Mouse (Mus musculus) midbrain, embryonic 15.5 days (tissue): Measurements from ENCODE around the gene Lime1. TPM values are rescaled to one million over a fixed set of nuclear protein-coding genes. Genes with fewer than 3 reads are reported as not detected.

ENCODE experiments used
- ATAC-seq: fragments of 200-750 bp; cut with Nextera tagmentation; replicated peaks from 2 replicates; pipeline ENCODE4 v1.8.0; 2017; ENCODE audit warnings: moderate TSS enrichment
- H3K27ac ChIP-seq: fragments of 300-500 bp; sonication (generic); 2 replicates; pipeline ENCODE4 v1.5.1; 2015; ENCODE audit warnings: mild to moderate bottlenecking, inconsistent platforms
- H3K27me3 ChIP-seq: fragments of 300-500 bp; sonication (generic); replicated peaks from 2 replicates; pipeline ENCODE4 v1.6.1; 2015; ENCODE audit warnings: inconsistent platforms
- H3K36me3 ChIP-seq: fragments of 300-500 bp; sonication (generic); replicated peaks from 2 replicates; pipeline ENCODE4 v1.6.1; 2015; ENCODE audit warnings: inconsistent platforms
- H3K4me1 ChIP-seq: fragments of 300-500 bp; sonication (generic); 2 replicates; pipeline ENCODE4 v1.6.1; 2015; ENCODE audit warnings: inconsistent platforms
- H3K4me2 ChIP-seq: fragments of 300-500 bp; sonication (generic); 2 replicates; pipeline ENCODE4 v1.6.1; 2015; ENCODE audit warnings: inconsistent platforms, mild to moderate bottlenecking, moderate library complexity
- H3K4me3 ChIP-seq: fragments of 300-500 bp; sonication (generic); 2 replicates; pipeline ENCODE4 v1.5.1; 2015; ENCODE audit warnings: mild to moderate bottlenecking, inconsistent platforms
- H3K9ac ChIP-seq: fragments of 300-500 bp; sonication (generic); 2 replicates; pipeline ENCODE4 v1.6.1; 2015; ENCODE audit warnings: mild to moderate bottlenecking, inconsistent platforms
- H3K9me3 ChIP-seq: fragments of 300-500 bp; sonication (generic); 2 replicates; pipeline ENCODE4 v1.6.1; 2016; ENCODE audit warnings: inconsistent platforms
- WGBS: fragments of 180-500 bp; shearing (Covaris S2); methylation state at CpG from one replicate; pipeline ENCODE4 v1.1.7; 2015; ENCODE audit warnings: mixed read lengths; 5-methylcytosine and 5-hydroxymethylcytosine counted together
- polyA plus RNA-seq: library from polyadenylated mRNA; unstranded; fragments of >200 nt; fragmentation: Nextera tagmentation; extraction: Ambion mirVana; gene quantifications from 2 replicates; pipeline ENCODE4 v1.2.1, GENCODE M21; 2015

Gene Lime1
- polyA plus RNA-seq, 1 experiment from 2014 or later = 71.4 TPM

DNA sequence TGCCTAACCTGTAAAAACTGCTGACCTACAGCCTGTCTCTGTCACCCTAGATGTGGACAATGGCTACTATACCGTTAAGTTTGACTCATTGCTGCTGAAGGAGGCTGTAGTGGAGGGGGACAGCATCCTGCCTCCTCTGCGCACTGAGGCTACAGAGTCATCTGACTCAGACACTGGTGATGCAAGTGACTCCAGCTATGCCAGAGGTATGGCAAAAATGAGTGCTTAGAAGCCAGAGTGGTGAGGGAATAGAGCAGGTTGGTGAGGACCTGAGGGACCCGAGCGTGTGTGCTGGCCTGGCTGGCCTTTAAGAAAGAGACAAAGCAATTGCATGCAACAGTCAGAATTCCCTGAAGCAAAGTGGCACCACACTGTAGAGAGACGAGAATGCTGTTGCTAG, 1.2 kb upstream of the Lime1 start:
- peaks cover 43% of the 10 kb centered on the region for H3K36me3 ChIP-seq
- no peak overlapping the region for H3K27ac ChIP-seq
- H3K27me3 ChIP-seq = no peaks in the 10 kb centered on the region
- ATAC-seq = no peak
- H3K9me3 ChIP-seq = no peaks in the 10 kb centered on the region
- no peak overlapping the region for H3K4me3 ChIP-seq
- 94% methylated on average over 5 of the region's 5 CpGs for WGBS
- no peaks in the 10 kb centered on the region for H3K4me1 ChIP-seq
- H3K4me2 ChIP-seq = no peak overlapping the region
- H3K9ac ChIP-seq = no peak overlapping the region

- no peak for ATAC-seq
- no peak overlapping the region for H3K4me2 ChIP-seq
- H3K4me3 ChIP-seq = no peak overlapping the region
- H3K9ac ChIP-seq = no peak overlapping the region
- H3K9me3 ChIP-seq = no peaks in the 10 kb centered on the region
- H3K4me1 ChIP-seq = no peaks in the 10 kb centered on the region
- no peak overlapping the region for H3K27ac ChIP-seq
- no peaks in the 10 kb centered on the region for H3K27me3 ChIP-seq
- 83% methylated on average over 5 of the region's 5 CpGs for WGBS
- H3K36me3 ChIP-seq = peaks cover 43% of the 10 kb centered on the region
Measured at GRCm38 (mm10) chr2:181380251-181380650, 373 bp downstream of the Lime1 start.

- Histone ChIP-seq H3K9me3 (no peaks in the 10 kb centered on the region), H3K27ac (no peak overlapping the region), H3K27me3 (no peaks in the 10 kb centered on the region), H3K4me3 (no peak overlapping the region), H3K36me3 (peaks cover 46% of the 10 kb centered on the region), H3K4me1 (no peaks in the 10 kb centered on the region), H3K4me2 (no peak overlapping the region), H3K9ac (no peak overlapping the region)
- ATAC-seq = no peak
- WGBS = 94% methylated on average over 5 of the region's 5 CpGs
Measured at GRCm38 (mm10) chr2:181381107-181381506, 1.2 kb downstream of the Lime1 start.

DNA sequence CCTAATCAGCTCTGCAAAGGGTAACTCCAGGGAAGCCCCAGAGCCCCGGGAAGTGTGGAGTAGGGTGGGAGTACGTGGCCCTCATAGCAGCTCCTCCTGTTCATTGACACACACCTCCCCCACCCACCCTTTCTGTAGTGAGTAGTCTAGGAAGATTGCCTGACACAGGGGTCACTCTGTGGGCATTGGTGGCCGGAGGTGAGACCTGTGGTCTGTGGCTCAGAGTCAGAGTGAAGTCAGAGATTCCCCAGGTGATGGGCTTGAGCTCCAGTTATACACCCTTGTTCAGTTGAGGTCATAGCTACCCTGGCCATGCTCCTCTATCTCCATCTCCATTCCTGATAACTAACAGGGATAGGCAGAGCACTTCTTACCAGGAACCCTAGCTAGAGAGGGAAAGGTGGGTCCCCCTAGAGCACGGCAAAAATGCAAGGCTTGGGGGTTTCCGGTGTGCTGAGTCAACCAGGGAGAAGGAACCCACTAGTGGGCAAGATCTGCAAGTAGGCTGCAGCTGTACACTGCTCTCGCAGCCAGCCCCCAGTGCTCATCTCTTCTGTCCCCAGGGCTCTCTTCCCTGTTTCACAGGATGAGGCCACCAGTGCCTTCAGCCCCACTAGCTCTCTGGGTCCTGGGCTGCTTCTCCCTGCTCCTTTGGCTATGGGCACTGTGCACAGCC, 1.9 kb downstream of the Lime1 start:
- H3K9me3 ChIP-seq = no peaks in the 10 kb centered on the region
- H3K36me3 ChIP-seq = peaks cover 50% of the 10 kb centered on the region
- no peak for ATAC-seq
- no peak overlapping the region for H3K4me3 ChIP-seq
- H3K4me1 ChIP-seq = no peaks in the 10 kb centered on the region
- no peak overlapping the region for H3K4me2 ChIP-seq
- no peak overlapping the region for H3K9ac ChIP-seq
- no peaks in the 10 kb centered on the region for H3K27me3 ChIP-seq
- 92% methylated on average over 6 of the region's 6 CpGs for WGBS
- H3K27ac ChIP-seq = no peak overlapping the region

DNA sequence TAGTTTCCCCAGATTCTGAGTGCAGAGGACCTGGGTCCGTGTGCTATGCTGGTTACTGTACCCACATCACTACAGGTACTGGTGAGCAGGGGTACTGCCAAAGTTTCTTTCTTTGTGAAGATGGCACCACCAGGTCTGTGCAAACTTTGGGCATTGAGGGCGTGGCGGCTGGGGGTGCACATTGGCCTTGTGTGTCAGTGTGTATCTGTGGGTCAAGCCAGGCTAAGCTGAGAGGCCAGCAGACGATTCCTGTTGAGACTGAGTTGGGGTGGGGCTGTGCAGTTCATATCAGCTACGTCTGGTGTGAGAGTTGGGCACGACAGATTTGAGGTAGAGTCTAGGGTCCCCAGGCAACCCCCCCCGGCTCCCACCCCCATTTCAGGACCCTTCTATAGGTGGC, 4.6 kb downstream of the Lime1 start:
- Histone ChIP-seq H3K27ac (no peak overlapping the region), H3K9ac (no peak overlapping the region), H3K27me3 (no peaks in the 10 kb centered on the region), H3K4me3 (no peak overlapping the region), H3K4me1 (no peaks in the 10 kb centered on the region), H3K36me3 (peaks cover 45% of the 10 kb centered on the region), H3K9me3 (no peaks in the 10 kb centered on the region), H3K4me2 (no peak overlapping the region)
- no peak; the same call in 1 of the 2 replicates for ATAC-seq
- WGBS = 85% methylated on average over 7 of the region's 7 CpGs

DNA sequence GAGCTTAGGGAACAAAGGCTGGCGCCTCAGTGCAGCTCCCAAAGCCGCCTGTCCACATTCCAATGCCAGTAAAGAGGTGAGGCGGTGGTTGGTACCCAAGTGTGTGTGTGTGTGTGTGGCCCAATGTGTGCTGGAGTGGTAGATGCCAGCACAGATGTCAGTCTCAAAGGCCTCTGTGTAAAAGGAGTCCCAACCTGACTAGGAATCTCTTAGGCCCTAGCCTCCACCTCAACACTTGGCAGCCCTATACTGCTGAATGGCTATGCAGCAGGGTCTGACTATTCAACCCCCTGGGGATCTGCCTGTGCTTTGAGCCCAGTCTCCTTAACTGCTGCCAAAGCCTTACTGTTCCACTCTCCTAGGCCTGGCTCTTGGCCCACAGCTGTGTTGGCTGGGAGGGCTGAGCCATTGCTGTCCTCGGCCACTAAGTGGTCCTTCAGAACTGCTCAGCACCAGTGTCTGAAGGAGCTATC, 5.1 kb downstream of the Lime1 start:
- Histone ChIP-seq H3K4me2 (no peak overlapping the region), H3K9me3 (no peaks in the 10 kb centered on the region), H3K4me1 (no peaks in the 10 kb centered on the region), H3K36me3 (peaks cover 44% of the 10 kb centered on the region), H3K4me3 (no peak overlapping the region), H3K27me3 (no peaks in the 10 kb centered on the region), H3K9ac (no peak overlapping the region), H3K27ac (no peak overlapping the region)
- peak; percentile 57; the same call in 1 of the 2 replicates for ATAC-seq
- 84% methylated on average over 4 of the region's 4 CpGs for WGBS

DNA sequence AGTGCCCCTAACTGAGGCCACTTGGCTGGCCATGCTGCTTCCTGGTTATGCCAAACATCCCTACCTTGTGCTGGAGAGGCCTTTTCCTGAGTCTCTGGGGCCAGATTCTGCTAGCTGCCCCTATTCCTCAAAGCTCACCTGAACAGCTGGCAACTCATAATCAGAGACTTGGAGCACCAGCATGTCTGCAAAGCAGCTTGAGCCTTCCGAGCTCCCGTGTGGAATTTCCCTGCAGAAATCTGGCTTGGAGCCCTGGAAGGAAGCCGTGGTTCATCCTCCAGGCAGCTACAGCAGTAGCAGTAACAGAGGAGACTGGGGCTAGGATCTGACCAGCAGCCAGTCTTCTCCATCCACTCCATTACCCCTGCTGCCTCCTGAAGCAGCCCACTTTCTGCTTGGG, 6.0 kb downstream of the Lime1 start:
- 91% methylated on average over 3 of the region's 3 CpGs for WGBS

DNA sequence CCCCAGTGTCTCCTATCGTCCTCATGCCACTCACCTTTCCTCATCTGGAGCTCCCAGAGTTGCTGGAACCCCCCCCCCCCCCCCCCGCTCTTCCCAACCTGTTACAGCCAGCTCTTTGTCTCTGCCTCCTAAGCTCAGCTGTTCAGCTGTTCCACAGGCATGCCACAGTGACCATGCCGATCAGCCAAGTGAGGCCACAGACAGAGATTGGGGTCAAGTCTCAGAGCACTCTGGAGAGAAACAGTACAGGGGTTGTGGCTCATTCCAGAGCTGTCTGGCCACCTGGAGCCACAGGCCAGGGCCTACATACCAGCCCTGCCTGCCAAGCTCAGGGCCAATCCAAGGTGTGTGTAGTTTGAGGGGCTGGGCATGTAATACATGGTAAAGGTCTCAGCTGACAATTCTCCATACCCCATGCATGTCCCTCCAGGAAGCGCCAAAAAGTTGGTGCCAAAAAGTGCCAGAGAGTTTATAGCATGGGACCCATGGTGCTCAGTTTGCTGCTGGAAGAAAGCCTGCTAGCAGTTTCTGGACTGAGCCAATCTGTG, 6.9 kb downstream of the Lime1 start:
- 79% methylated on average over 3 of the region's 4 CpGs for WGBS
- no peak overlapping the region for H3K9ac ChIP-seq
- no peaks in the 10 kb centered on the region for H3K9me3 ChIP-seq
- H3K27me3 ChIP-seq = no peaks in the 10 kb centered on the region
- H3K27ac ChIP-seq = no peak overlapping the region
- H3K4me2 ChIP-seq = no peak overlapping the region
- H3K4me3 ChIP-seq = no peak overlapping the region
- no peak for ATAC-seq
- no peaks in the 10 kb centered on the region for H3K4me1 ChIP-seq
- peaks cover 38% of the 10 kb centered on the region for H3K36me3 ChIP-seq

More for the DNA sequence above, 6.0 kb downstream of the Lime1 start:
- no peaks in the 10 kb centered on the region for H3K27me3 ChIP-seq
- no peak overlapping the region for H3K9ac ChIP-seq
- no peak overlapping the region for H3K4me2 ChIP-seq
- H3K4me3 ChIP-seq = no peak overlapping the region
- H3K9me3 ChIP-seq = no peaks in the 10 kb centered on the region
- no peak overlapping the region for H3K27ac ChIP-seq
- no peaks in the 10 kb centered on the region for H3K4me1 ChIP-seq
- peaks cover 41% of the 10 kb centered on the region for H3K36me3 ChIP-seq
- ATAC-seq = no peak

- Histone ChIP-seq H3K9me3 (no peaks in the 10 kb centered on the region), H3K4me2 (no peak overlapping the region), H3K27me3 (no peaks in the 10 kb centered on the region), H3K4me1 (no peaks in the 10 kb centered on the region), H3K27ac (no peak overlapping the region), H3K4me3 (no peak overlapping the region), H3K9ac (no peak overlapping the region), H3K36me3 (peaks cover 22% of the 10 kb centered on the region; the same call in 1 of the 2 replicates)
- ATAC-seq = no peak
- 85% methylated on average over 4 of the region's 4 CpGs for WGBS
Measured at GRCm38 (mm10) chr2:181390136-181390870, 10.4 kb downstream of the Lime1 start.

DNA sequence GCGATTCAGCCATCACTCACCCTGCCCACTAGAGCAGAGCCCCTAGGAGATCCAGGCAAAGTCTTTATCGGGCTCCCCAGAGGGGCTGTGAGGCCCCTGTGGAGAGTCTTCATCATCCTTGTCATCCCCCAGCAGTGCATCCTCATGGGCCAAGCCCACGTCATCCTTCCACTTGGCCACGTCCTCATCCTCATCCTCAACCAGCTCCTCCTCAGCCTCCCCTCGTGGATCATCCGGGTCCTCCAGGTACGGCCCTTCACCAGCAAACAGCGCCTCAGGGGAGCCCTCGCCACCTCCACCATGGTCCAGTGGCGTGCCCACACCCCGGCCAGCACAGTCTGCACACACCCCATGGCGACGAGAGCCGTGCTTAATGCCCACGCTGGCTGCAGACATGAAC, 11.1 kb downstream of the Lime1 start:
- WGBS = 89% methylated on average over 15 of the region's 15 CpGs
- no peak for ATAC-seq
- no peaks in the 10 kb centered on the region for H3K27me3 ChIP-seq
- no peaks in the 10 kb centered on the region for H3K4me1 ChIP-seq
- H3K36me3 ChIP-seq = peaks cover 21% of the 10 kb centered on the region; the same call in 1 of the 2 replicates
- H3K9me3 ChIP-seq = no peaks in the 10 kb centered on the region
- H3K4me2 ChIP-seq = no peak overlapping the region
- H3K27ac ChIP-seq = no peak overlapping the region
- no peak overlapping the region for H3K4me3 ChIP-seq
- H3K9ac ChIP-seq = no peak overlapping the region

- Histone ChIP-seq H3K36me3 (peaks cover 16% of the 10 kb centered on the region; the same call in 1 of the 2 replicates), H3K9me3 (no peaks in the 10 kb centered on the region), H3K4me3 (no peak overlapping the region), H3K9ac (no peak overlapping the region), H3K27me3 (no peaks in the 10 kb centered on the region), H3K4me2 (no peak overlapping the region), H3K4me1 (no peaks in the 10 kb centered on the region), H3K27ac (no peak overlapping the region)
- ATAC-seq = no peak
- 72% methylated on average over 2 of the region's 2 CpGs for WGBS
Measured at GRCm38 (mm10) chr2:181391541-181391940, 11.7 kb downstream of the Lime1 start.

GRCm38 (mm10) chr2:181392600-181393213, 12.8 kb downstream of the Lime1 start:
- Histone ChIP-seq H3K9me3 (no peaks in the 10 kb centered on the region), H3K4me3 (no peak overlapping the region), H3K27ac (no peak overlapping the region), H3K27me3 (no peaks in the 10 kb centered on the region), H3K36me3 (peaks cover 11% of the 10 kb centered on the region; the same call in 1 of the 2 replicates), H3K4me1 (no peaks in the 10 kb centered on the region), H3K9ac (no peak overlapping the region), H3K4me2 (no peak overlapping the region)
- ATAC-seq = peak; percentile 85
- 34% methylated on average over 4 of the region's 4 CpGs for WGBS
